Mouse (Mus musculus) myocyte (in vitro differentiated cells): ENCODE data around the gene Garnl3. TPM values are rescaled to one million over a fixed set of nuclear protein-coding genes. Genes with fewer than 3 reads are reported as not detected.

Experiments used
- H3K27me3 ChIP-seq: one replicate; pipeline ENCODE4 v1.6.1; 2011; ENCODE audit not compliant: control insufficient read depth, insufficient read depth, insufficient read length
- H3K36me3 ChIP-seq: one replicate; pipeline ENCODE4 v1.6.1; 2011; ENCODE audit not compliant: control insufficient read depth, insufficient read depth
- H3K4me2 ChIP-seq: one replicate; pipeline ENCODE4 v1.6.1; 2011; ENCODE audit warnings: low read depth, control low read depth
- H3K4me3 ChIP-seq: one replicate; pipeline ENCODE4 v1.5.1; 2011; ENCODE audit warnings: mild to moderate bottlenecking, control low read depth, moderate library complexity
- H3K79me2 ChIP-seq: one replicate; pipeline ENCODE4 v1.6.1; 2011; ENCODE audit not compliant: control insufficient read depth, insufficient read depth
- H3ac ChIP-seq: one replicate; pipeline ENCODE4 v1.6.1; 2011; ENCODE audit not compliant: control insufficient read depth, insufficient read length
- CEBPB ChIP-seq: IDR thresholded peaks from 2 replicates; pipeline ENCODE4 v1.6.1; 2011; ENCODE audit warnings: mild to moderate bottlenecking, moderate library complexity; ENCODE audit not compliant: poor library complexity, insufficient read depth, severe bottlenecking
- E2F4 ChIP-seq: IDR thresholded peaks from one replicate; pipeline ENCODE4 v1.6.1; 2011; ENCODE audit warnings: mild to moderate bottlenecking, control low read depth, moderate library complexity; ENCODE audit not compliant: insufficient read depth
- MAX ChIP-seq: IDR thresholded peaks from one replicate; pipeline ENCODE4 v1.6.1; 2011; ENCODE audit warnings: low read depth, mild to moderate bottlenecking, control low read depth
- MYOD1 ChIP-seq, 3 experiments: IDR thresholded peaks; one replicate each; pipeline ENCODE4 v1.6.1; 2011; ENCODE audit warnings: control low read depth in 2 of 3, low read depth in 2 of 3, mild to moderate bottlenecking in 2 of 3, moderate library complexity in 1 of 3; ENCODE audit not compliant: insufficient read length in 2 of 3, control insufficient read depth in 1 of 3
- MYOG ChIP-seq, 3 experiments: IDR thresholded peaks; one replicate each; pipeline ENCODE4 v1.6.1; 2011; ENCODE audit warnings: control low read depth in 2 of 3, low read depth in 2 of 3, mild to moderate bottlenecking in 2 of 3; ENCODE audit not compliant: insufficient read length in 2 of 3, control insufficient read depth in 1 of 3, insufficient read depth in 1 of 3
- POLR2A ChIP-seq: IDR thresholded peaks from one replicate; pipeline ENCODE4 v1.6.1; 2011; ENCODE audit warnings: low read depth, mild to moderate bottlenecking, control low read depth, moderate library complexity; ENCODE audit not compliant: insufficient read length
- POLR2AphosphoS2 ChIP-seq: IDR thresholded peaks from one replicate; pipeline ENCODE4 v1.6.1; 2011; ENCODE audit warnings: low read depth, control low read depth; ENCODE audit not compliant: insufficient read length
- REST ChIP-seq: IDR thresholded peaks from one replicate; pipeline ENCODE4 v1.6.1; 2011; ENCODE audit warnings: mild to moderate bottlenecking, control low read depth, moderate library complexity; ENCODE audit not compliant: insufficient read depth, insufficient read length
- SRF ChIP-seq: IDR thresholded peaks from one replicate; pipeline ENCODE4 v1.6.1; 2011; ENCODE audit warnings: low read depth; ENCODE audit not compliant: control insufficient read depth, insufficient read length
- TCF12 ChIP-seq: IDR thresholded peaks from one replicate; pipeline ENCODE4 v1.6.1; 2011; ENCODE audit warnings: mild to moderate bottlenecking, control low read depth; ENCODE audit not compliant: poor library complexity, insufficient read depth, severe bottlenecking
- TCF3 ChIP-seq: IDR thresholded peaks from one replicate; pipeline ENCODE4 v1.6.1; 2011; ENCODE audit warnings: low read depth, control low read depth; ENCODE audit not compliant: insufficient read length
- USF1 ChIP-seq: IDR thresholded peaks from one replicate; pipeline ENCODE4 v1.6.1; 2011; ENCODE audit warnings: low read depth, mild to moderate bottlenecking, control low read depth, moderate library complexity
- polyA plus RNA-seq: library from polyadenylated mRNA; unstranded; fragments of >200 nt; fragmentation: generic; extraction: Trizol; gene quantifications from one replicate; pipeline ENCODE4 v1.2.1, GENCODE M21; 2012; ENCODE audit warnings: missing spikeins

The Garnl3 gene
- polyA plus RNA-seq, 1 experiment: 2.1 TPM

- TF ChIP-seq MYOG (IDR thresholded peaks at IDR 0.05; ENCODE audit: control insufficient read depth in 1 of 3, insufficient read depth in 1 of 3, insufficient read length in 2 of 3, low read depth in 2 of 3) (peak in 2 of 3 experiments; percentile 58 to 74), MAX (no peak), MYOD1 (IDR thresholded peaks at IDR 0.05; ENCODE audit: control insufficient read depth in 1 of 3, insufficient read length in 2 of 3, low read depth in 2 of 3) (peak in 2 of 3 experiments; percentile 29 to 52)
- H3K79me2 ChIP-seq: no peaks in the 10 kb centered on the region
- H3K36me3 ChIP-seq: peaks cover 6% of the 10 kb centered on the region
- no peak overlapping the region for H3K4me2 ChIP-seq
- H3K4me3 ChIP-seq: no peak overlapping the region
- no peaks in the 10 kb centered on the region for H3K27me3 ChIP-seq
- H3ac ChIP-seq: no peak overlapping the region
These were observed 184.0 kb downstream of the Garnl3 start for GRCm38 (mm10) chr2:32947454-32947853.

- Histone ChIP-seq H3K4me2 (no peak overlapping the region), H3K36me3 (peaks cover 13% of the 10 kb centered on the region), H3K27me3 (no peaks in the 10 kb centered on the region), H3K79me2 (no peaks in the 10 kb centered on the region), H3ac (no peak overlapping the region), H3K4me3 (no peak overlapping the region)
- TF ChIP-seq MYOG (IDR thresholded peaks at IDR 0.05; ENCODE audit: control insufficient read depth in 1 of 3, insufficient read depth in 1 of 3, insufficient read length in 2 of 3, low read depth in 2 of 3) (no peak), SRF (no peak), MAX (no peak), CEBPB (no peak), POLR2A (no peak), TCF12 (no peak)
These were observed 191.0 kb downstream of the Garnl3 start for GRCm38 (mm10) chr2:32940483-32940882.

GRCm38 (mm10) chr2:32939418-32939817, 192.0 kb downstream of the Garnl3 start:
- no peaks in the 10 kb centered on the region for H3K79me2 ChIP-seq
- TF ChIP-seq TCF3 (no peak), MYOG (IDR thresholded peaks at IDR 0.05; ENCODE audit: control insufficient read depth in 1 of 3, insufficient read depth in 1 of 3, insufficient read length in 2 of 3, low read depth in 2 of 3) (peak in 1 of 3 experiments; percentile 55), USF1 (no peak), POLR2A (no peak), CEBPB (no peak), E2F4 (no peak), SRF (no peak), POLR2AphosphoS2 (no peak), REST (no peak), TCF12 (no peak), MYOD1 (IDR thresholded peaks at IDR 0.05; ENCODE audit: control insufficient read depth in 1 of 3, insufficient read length in 2 of 3, low read depth in 2 of 3) (peak in 1 of 3 experiments; percentile 47), MAX (no peak)
- peaks cover 14% of the 10 kb centered on the region for H3K36me3 ChIP-seq

GRCm38 (mm10) chr2:32938741-32939140, 192.7 kb downstream of the Garnl3 start:
- Histone ChIP-seq H3K4me2 (no peak overlapping the region), H3K4me3 (no peak overlapping the region), H3K36me3 (peaks cover 14% of the 10 kb centered on the region), H3K27me3 (no peaks in the 10 kb centered on the region), H3K79me2 (no peaks in the 10 kb centered on the region), H3ac (no peak overlapping the region)
- no peak for TF ChIP-seq SRF
- no peak for TF ChIP-seq POLR2A
- TF ChIP-seq REST: no peak
- no peak for TF ChIP-seq MYOG (IDR thresholded peaks at IDR 0.05; ENCODE audit: control insufficient read depth in 1 of 3, insufficient read depth in 1 of 3, insufficient read length in 2 of 3, low read depth in 2 of 3)

More at GRCm38 (mm10) chr2:32939418-32939817, 192.0 kb downstream of the Garnl3 start:
- H3ac ChIP-seq: no peak overlapping the region
- no peak overlapping the region for H3K4me3 ChIP-seq
- no peak overlapping the region for H3K4me2 ChIP-seq
- no peaks in the 10 kb centered on the region for H3K27me3 ChIP-seq

Other genes starting within 250 kb of the Garnl3 start
- 2,628 TPM for gene Rpl12, start 170.1 kb downstream of the Garnl3 start, polyA plus RNA-seq
- 11.5 TPM for gene Lrsam1, start 170.0 kb downstream of the Garnl3 start, polyA plus RNA-seq
- 13.5 TPM for gene Slc2a8, start 149.6 kb downstream of the Garnl3 start, polyA plus RNA-seq
- gene Angptl2, start 84.4 kb upstream of the Garnl3 start, polyA plus RNA-seq: 130 TPM
- gene Ralgps1, start 239.8 kb upstream of the Garnl3 start, polyA plus RNA-seq: 1.3 TPM